Mouse (Mus musculus) left cerebral cortex, adult 8-10 months (tissue): ENCODE results near the gene Pheta1. TPM values are rescaled to one million over a fixed set of nuclear protein-coding genes. Genes with fewer than 3 reads are reported as not detected.

Experiments used
- DNase-seq, 2 experiments: peaks; one replicate each; pipeline ENCODE4 v3.0.0; 2022; ENCODE audit warnings: low spot score in 2 of 2
- microRNA-seq, 2 experiments: library from miRNA; unstranded; fragments of <30 nt; microRNA quantifications; one replicate each; pipeline ENCODE4 v1.2.0; 2022
- total RNA-seq, 4 experiments: library from RNA; stranded (reverse); gene quantifications; 2 replicates each; pipeline ENCODE4 v1.2.4; 2022

Gene Pheta1
- total RNA-seq, 4 experiments from 2014 or later = 9.3 to 11.0 (median 9.7) TPM

GRCm38 (mm10) chr5:121883356-121883755 is 34.6 kb downstream of the Pheta1 start:
- no peak for DNase-seq

GRCm38 (mm10) chr5:121889375-121889774 is 40.6 kb downstream of the Pheta1 start:
- no peak for DNase-seq

- DNase-seq = no peak
These were observed 41.1 kb downstream of the Pheta1 start for GRCm38 (mm10) chr5:121889819-121890362.

- DNase-seq = no peak
These were observed 42.1 kb downstream of the Pheta1 start for GRCm38 (mm10) chr5:121890925-121891324.

GRCm38 (mm10) chr5:121892281-121892680 is 43.5 kb downstream of the Pheta1 start:
- DNase-seq = peak; percentile 54 to 91

GRCm38 (mm10) chr5:121893581-121893980 is 44.8 kb downstream of the Pheta1 start:
- no peak for DNase-seq

- DNase-seq = no peak
These were observed 45.9 kb downstream of the Pheta1 start for GRCm38 (mm10) chr5:121894647-121895046.

GRCm38 (mm10) chr5:121895117-121895756 is 46.5 kb downstream of the Pheta1 start:
- no peak for DNase-seq

GRCm38 (mm10) chr5:121902809-121903745 is 54.3 kb downstream of the Pheta1 start:
- no peak for DNase-seq

Small RNA genes within 50 kb of the gene (microRNA-seq; reads per million reads assigned to microRNA genes)
- gene Mir7031 = 5.5 to 8.2 reads per million in 2 experiments

Other genes starting within 250 kb of the Pheta1 start
- gene Acad12, start 230.0 kb upstream of the Pheta1 start, total RNA-seq = 1 to 10 TPM; 6.4 to 8.2 (median 6.7) TPM
- 1 to 10 TPM; 3.9 to 5.6 (median 4.6) TPM for gene Acad10, start 188.5 kb upstream of the Pheta1 start, total RNA-seq
- gene Brap, start 188.4 kb upstream of the Pheta1 start, total RNA-seq = 10 to 100 TPM; 58.0 to 65.2 (median 60.9) TPM
- 100 to 1,000 TPM; 199 to 223 (median 216) TPM for gene Atxn2, start 137.6 kb upstream of the Pheta1 start, total RNA-seq
- gene Sh2b3, start 11.3 kb upstream of the Pheta1 start, total RNA-seq = 10 to 100 TPM; 17.9 to 22.1 (median 19.9) TPM
- 100 to 1,000 TPM; 150 to 185 (median 160) TPM for gene Cux2, start 201.1 kb downstream of the Pheta1 start, total RNA-seq